Mouse (Mus musculus) natural killer cell, adult 2 months (primary cell): ENCODE results near the gene Yif1b.

Experiments used
- DNase-seq, 2 experiments: peaks; one replicate each; pipeline ENCODE4 v3.0.0; 2022; ENCODE audit warnings: low spot score in 2 of 2

Yif1b gene

GRCm38 (mm10) chr7:29280801-29281200 is 42.7 kb downstream of the Yif1b start:
- DNase-seq = no peak

GRCm38 (mm10) chr7:29281201-29282073 is 43.3 kb downstream of the Yif1b start, which contains the start of gene Spint2:
Gene Spint2 (minus strand): TSS chr7:29281912.
- peak; percentile 47 to 75 for DNase-seq

GRCm38 (mm10) chr7:29282074-29282554 is 44.0 kb downstream of the Yif1b start:
- no peak for DNase-seq

- no peak for DNase-seq
Observed at GRCm38 (mm10) chr7:29283876-29284275, 45.7 kb downstream of the Yif1b start.

- no peak for DNase-seq
Observed at GRCm38 (mm10) chr7:29284523-29284922, 46.4 kb downstream of the Yif1b start.

GRCm38 (mm10) chr7:29287481-29287880 is 49.4 kb downstream of the Yif1b start:
- DNase-seq = no peak

GRCm38 (mm10) chr7:29288079-29288478 is 50.0 kb downstream of the Yif1b start:
- DNase-seq = no peak

GRCm38 (mm10) chr7:29288942-29289638 is 51.0 kb downstream of the Yif1b start, which contains the start of gene Ppp1r14a:
Gene Ppp1r14a (plus strand): TSS chr7:29289308.
- peak; percentile 29 to 60 for DNase-seq

GRCm38 (mm10) chr7:29289856-29290255 is 51.7 kb downstream of the Yif1b start:
- no peak for DNase-seq

GRCm38 (mm10) chr7:29290691-29291485 is 52.8 kb downstream of the Yif1b start:
- no peak for DNase-seq

- DNase-seq = no peak
Observed at GRCm38 (mm10) chr7:29291616-29292457, 53.7 kb downstream of the Yif1b start.

- DNase-seq = no peak
Observed at GRCm38 (mm10) chr7:29292458-29293098, 54.4 kb downstream of the Yif1b start.

GRCm38 (mm10) chr7:29293131-29294065 is 55.3 kb downstream of the Yif1b start:
- DNase-seq = no peak

- no peak for DNase-seq
Observed at GRCm38 (mm10) chr7:29294111-29294761, 56.1 kb downstream of the Yif1b start.

GRCm38 (mm10) chr7:29295861-29296647 is 57.9 kb downstream of the Yif1b start:
- no peak for DNase-seq

GRCm38 (mm10) chr7:29296998-29297397 is 58.9 kb downstream of the Yif1b start:
- peak; percentile 45 to 58 for DNase-seq
